Mouse (Mus musculus): ENCODE measurements around the gene Gpx6.
A peak's percentile ranks its signal among the peaks of the same experiment; 100 is the strongest.

The Gpx6 gene

DNA sequence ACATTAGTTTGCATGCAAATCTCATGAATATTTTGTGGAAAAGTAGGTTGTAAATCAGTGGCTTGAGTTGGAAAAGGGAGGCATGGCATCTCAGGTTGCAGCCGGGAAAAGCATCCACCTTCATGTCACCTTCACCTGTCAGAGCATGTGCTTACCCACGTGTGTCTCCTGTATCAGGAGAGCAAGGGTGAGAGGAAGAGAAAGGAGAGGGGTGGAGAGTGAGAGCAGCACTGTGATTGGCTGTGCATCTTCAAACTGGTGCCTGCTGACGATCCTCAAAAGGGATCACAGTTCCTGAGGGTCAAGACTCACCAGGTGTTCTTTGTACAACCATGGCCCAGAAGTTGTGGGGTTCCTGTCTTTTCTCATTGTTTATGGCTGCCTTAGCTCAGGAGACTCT lies at the start of gene Gpx6:
Gene Gpx6, plus strand, starts transcription at position 200 of the 400 bp plus-strand sequence.
- DNase-seq (ENCODE audit: low read depth, low spot score), result peak; percentile 18

DNA sequence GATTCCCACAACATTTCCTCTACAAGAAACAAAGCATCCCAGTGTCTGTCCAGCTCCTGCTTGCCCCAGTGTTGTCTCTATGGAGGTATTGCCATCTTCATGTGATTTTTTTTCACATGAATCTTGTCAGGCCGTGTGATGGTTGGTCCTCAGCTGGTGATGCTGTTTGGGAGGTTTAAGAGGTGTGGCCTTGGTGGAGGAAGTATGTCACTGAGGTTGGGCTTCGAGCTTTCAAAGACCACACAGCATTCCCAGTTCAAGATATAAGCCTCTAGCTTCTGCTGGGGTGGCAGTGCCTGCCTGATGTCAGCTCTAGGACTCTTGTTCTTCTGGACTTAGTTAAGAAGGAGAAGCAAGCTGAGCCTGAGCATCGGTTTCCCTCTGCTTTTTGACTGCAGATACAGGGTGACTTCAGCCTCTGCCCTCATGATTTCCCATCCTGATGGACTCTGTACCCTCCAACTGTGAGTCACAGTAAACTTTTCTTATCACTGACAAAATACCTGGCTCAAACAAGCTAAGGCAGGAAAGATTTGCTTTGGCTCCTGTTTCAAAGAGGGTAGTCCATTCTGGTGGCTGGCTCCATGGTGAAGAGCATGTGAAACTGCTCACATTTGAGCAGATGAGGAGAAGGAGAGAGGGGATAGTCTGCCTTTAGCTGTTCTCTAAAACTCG lies 49.0 kb upstream of the Gpx6 start:
- no peak for DNase-seq (ENCODE audit: low read depth, low spot score)

DNA sequence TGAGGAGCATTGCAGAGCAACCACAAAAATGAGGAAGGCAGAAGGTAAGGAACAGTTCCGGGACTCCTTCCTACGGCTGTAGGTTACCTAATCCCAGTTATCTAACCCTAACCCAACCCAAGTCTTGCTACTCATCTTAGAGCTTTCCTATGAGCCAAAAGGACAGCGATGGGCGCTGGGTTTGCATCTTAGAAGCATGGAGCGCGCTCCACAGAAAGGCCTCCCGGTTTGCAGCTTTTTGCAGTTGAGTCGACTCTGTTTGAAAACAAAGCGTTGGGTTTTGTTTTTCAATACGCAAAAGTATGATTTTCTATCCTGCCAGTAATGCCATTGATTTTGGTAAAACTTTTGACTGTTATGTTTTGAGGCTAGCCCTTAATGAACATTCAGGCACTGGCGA lies 48.0 kb upstream of the Gpx6 start:
- peak; percentile 51 for DNase-seq (ENCODE audit: low read depth, low spot score)

DNA sequence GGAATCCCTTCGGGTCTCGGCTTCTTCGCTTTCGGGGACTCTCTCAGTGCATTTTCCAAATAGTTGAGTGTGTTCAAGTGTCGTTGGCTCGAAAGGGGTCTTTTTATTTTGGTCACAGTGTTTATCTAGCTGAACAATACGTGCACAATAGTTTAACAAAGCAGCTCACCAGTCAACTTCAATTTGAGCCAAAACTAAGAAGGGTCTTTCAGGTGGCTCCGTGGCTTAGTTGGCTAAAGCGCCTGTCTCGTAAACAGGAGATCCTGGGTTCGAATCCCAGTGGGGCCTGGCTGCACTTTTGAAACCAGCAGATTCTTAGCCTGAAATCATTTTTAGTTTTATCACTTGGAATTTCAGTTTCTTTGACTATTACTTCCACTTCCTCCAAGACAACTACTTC lies 47.6 kb upstream of the Gpx6 start:
- DNase-seq (ENCODE audit: low read depth, low spot score), result peak; percentile 89

DNA sequence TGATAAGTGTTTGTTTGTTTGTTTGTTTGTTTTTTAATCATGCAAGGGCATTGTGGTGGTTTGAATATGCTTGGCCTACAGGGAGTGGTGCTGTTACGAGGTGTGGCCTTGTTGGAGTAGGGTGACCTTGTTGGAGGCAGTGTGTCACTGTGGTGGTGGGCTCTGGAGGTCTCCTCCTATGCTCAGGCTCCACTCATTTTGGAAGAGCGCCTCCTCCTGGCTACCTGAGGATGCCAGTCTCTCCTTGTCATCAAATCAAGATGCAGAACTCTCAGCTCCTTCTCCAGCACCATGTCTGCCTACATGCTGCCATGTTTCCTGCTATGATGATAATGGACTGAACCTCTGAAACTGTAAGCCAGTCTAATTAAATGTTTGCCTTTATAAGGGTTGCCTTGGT lies 46.2 kb upstream of the Gpx6 start:
- peak; percentile 88 for DNase-seq (ENCODE audit: low read depth, low spot score)

DNA sequence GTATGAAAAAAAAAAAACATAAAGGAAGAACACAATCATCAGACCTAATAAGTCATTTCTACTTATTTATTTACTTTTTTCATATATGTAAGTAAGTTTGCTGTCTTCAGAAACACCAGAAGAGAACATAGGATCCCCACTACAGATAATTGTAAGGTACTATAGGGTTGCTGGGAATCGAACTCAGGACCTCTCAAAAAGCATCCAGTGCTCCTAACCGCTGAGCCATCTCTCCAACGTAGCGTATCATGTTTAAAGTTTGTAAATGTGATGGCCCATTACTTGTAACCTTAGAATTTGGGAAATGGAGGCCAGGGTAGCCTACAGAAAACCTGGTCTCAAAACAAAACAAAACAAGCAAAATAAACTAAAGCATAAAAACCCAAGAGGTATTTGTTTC lies 44.4 kb upstream of the Gpx6 start:
- peak; percentile 86 for DNase-seq (ENCODE audit: low read depth, low spot score)

DNA sequence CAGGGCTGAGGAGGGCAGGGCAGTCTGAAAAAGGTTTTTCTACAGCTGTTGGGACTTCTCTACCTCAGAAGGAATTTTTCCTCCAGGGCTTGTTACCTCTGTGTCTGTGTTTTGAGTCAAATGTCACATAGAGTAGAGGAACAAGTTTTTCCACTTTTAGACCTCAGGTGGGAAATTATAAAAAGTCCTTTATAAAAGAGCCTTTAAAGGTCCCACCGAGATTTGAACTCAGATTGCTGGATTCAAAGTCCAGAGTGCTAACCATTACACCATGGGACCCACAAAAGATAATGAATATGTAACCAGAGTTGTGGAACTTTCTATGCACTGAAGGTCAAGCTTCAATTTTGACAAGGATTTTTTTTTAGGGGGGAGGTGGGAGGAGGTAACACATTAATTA lies 43.7 kb upstream of the Gpx6 start:
- peak; percentile 89 for DNase-seq (ENCODE audit: low read depth, low spot score)

DNA sequence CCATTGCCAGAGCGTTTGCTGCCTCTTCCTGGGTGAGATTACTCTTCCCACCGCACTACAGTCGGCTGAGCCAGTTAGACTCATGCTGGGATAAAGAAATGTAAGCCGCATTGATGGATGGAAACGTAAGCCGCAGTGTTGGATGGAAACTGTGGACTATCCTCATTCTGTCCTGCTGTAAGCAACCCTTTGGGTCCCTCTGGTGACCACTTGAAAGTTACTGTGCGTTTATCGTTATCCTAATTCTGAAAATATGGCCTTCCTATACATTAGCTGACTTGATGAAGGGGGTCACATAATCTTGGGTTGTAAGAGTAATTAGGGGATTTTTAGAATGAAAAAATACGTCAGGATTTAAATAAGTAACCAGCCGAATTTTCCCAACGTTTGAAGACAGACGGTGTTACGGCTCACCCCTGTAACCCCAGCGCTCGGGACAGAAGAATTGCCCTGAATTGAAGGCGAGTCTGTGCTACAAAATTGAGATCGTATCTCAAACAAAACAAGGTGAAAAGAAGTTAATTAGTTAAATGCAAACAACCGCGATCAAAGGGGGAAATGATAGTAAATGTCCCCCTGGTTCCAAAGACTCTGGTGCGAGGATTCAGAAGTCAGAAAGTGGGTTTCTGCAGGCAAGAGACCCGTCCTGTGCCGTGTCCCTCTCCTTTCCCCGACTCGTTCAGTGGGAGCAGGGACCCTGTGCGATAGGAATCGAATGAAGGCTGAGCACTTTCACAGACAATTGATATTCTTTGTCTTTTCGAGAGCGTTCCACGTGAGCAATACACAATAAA lies 36.7 kb upstream of the Gpx6 start:
- peak; percentile 56 for DNase-seq (ENCODE audit: low read depth, low spot score)

DNA sequence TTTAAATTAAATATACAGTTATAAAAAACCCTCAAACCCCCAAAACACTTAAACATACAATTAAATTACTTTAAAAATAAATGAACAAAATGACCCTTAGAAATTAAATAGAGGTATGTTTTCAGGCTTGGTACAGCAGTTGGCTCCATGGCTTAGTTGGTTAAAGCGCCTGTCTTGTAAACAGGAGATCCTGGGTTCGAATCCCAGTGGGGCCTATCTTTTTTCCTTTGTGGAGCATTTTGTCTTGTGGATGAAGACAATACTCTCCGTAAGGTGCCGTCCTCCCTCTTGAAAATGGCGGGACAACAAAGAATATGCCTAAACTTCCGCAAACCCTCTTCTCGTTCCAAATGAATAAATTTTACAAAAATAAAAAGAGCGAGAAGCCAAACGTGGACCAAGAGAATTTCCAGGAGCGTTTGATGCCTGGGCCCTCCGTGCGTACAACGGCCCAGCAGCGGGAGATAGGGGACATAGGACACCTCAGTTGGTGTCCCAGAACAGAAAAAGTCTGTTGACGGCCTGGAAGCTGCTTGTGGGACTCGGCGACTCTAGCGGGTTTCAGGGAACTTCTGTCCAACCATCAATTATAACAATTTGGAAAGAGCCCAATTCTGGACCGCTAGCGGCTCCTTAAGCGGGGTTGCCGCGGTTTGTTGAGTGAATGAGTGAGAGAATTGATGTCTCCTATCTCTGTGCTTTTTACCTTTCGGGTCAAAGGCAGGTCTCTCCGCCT lies 35.9 kb upstream of the Gpx6 start:
- DNase-seq (ENCODE audit: low read depth, low spot score), result peak; percentile 96

DNA sequence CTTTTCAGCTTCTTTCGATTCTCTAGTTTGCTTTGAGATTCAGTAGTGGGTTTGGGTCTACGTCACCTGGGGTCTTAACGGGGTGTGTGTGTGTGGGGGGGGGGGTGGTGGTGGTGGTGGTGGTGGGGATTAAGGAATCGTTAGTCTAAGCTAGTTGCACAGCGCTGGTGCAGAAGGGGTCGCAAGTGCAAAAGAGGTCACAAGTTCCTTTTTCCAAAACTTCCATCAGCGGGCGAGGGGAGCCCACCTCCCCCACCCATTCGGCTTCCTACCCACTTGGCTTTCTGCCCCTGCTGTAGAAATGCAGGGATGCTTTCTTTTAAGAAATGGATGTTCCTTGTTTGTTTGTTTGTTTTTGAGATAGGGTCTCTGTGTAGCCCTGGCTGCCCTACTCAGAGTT lies 35.4 kb upstream of the Gpx6 start:
- no peak for DNase-seq (ENCODE audit: low read depth, low spot score)

DNA sequence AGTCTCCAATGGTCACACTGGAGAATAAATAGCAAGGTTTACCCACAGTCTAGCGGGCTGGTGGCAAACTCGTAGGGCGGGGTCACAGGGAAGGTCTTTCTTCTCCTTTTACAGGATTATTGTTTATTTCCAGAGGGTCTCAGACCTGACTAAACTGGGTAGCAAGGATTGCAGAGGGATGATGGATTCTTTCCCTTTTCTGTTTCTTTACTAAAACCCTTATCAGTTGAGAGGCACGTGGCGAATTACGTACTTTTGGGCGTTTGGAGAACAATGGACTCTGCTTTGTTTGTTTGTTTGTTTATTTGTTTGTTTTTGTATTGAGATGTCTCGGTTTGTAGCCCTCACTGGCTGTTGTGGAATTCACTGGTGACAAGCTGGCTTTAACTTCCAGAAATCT lies 32.8 kb upstream of the Gpx6 start:
- DNase-seq (ENCODE audit: low read depth, low spot score), result peak; percentile 17

DNA sequence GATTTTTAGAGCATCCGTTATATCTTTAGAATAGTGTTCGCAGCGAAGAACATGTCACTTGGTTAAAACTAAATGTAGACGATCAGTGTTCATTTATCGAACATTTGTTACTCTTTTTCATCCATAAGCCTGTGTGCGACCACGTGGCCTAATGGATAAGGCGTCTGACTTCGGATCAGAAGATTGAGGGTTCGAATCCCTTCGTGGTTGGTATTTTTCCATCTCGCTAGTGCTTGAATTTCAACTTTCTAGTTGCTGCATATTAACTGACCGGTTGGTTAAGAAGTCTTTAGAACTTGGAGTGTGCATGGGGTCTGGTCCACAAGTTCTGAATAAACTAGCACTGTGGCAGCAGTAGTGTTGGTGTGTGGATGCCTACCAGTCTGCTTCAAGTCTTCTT lies 32.4 kb upstream of the Gpx6 start:
- peak; percentile 93 for DNase-seq (ENCODE audit: low read depth, low spot score)

DNA sequence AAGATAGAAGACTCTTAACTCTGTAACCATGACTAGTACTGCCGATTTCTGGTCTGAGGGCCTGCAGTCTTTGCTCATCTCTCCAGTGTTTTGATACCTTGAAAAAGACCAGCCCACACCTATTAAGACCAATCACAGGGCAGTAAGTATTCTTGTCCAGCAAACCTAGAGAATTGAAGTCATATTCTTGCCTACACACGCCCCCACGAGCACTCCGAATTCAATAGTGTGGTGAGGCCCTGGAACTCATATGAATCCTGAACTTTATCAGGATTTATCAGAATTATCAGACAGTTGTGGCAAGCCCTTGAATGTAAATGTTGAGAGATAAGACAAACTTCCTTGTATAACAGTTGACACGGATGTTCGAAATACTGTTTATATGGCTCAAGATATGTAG lies 19.3 kb upstream of the Gpx6 start, which contains the start of gene Gpx5:
Gene Gpx5, minus strand, starts transcription at position 101 of the 400 bp plus-strand sequence.
- no peak for DNase-seq (ENCODE audit: low read depth, low spot score)

DNA sequence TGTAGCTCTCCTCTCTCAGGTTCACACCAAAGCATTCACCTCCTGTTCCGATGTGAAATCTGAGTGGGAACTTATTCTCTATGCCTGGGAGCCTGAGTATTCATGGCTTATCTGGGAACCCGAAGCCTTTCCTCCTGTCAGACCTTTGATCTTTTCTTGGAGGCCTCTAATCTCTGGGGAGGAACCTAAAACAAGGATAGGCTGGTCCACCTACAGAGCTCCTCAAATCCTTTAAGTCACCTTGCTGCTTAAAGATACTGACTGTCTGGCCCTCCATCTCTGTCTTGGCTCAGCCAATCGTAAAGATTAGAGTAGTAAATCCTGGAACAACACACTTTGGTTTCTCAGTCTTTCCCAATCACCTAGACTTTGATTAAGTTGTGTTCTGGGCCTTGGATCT lies 13.4 kb upstream of the Gpx6 start:
- DNase-seq (ENCODE audit: low read depth, low spot score), result no peak

DNA sequence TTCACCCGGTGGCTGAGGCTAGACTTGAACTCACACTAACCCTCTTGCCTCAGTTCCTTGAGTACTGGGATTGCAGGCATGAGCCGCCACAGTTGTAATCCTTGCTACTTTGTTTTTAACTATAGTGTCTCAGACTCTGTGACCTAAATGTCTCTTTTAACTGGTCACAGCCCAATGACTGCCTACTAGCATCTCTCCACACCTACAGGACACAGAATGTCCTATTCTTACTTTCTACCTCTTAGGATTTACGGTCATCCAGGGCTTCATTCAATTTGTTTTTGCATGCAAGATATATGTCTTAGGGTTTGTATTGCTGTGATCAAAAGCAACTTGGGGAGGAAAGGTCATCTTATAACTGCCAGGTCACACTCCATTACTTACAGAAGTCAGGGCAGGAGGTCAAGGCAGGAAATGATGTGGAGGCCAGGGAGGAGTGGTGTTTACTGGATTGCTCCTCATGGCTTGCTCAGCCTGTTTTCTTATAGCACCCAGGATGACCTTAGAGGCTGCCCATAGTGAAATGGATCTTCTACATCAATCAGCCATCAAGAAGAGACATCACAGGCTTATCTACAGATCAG lies 7.3 kb upstream of the Gpx6 start:
- no peak for DNase-seq (ENCODE audit: low read depth, low spot score)

DNA sequence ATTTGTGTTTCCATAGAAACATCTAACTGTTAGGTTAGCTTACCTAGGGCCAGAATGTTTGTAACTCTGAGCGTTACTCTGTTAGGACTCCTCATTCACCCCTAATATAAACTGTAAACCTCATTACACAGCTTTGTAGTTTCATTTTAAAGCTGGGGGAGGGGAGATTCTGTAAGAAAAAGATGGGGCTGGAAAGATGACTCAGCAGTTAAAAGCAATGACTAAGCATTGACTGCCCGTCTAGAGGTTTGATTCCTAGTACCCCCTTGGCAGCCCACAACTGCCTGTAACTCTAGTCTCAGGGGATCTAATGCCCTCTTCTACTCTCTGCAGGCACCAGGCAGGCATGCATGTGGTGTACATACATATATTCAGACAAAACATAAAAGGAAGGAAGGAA lies 2.1 kb upstream of the Gpx6 start:
- peak; percentile 55 for DNase-seq (ENCODE audit: low read depth, low spot score)

DNA sequence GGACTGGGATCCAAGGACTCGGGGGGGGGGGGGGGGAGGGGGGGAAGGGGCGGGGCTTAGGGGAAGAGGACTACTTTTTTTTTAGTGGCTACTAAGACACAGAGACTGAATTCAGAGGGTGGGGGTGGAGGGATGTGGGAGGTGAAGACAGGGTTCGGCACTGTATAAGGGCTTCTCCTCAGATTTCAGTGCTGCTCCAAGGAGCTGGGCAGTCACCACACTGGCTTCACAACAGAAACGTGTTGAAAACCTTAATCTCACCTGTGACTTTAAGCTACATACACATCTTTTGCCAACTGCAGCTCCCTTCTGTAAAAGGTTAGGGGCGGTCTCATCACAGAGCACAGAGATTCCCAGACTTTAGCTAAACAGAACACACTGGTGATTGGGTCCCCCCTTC lies 929 bp downstream of the Gpx6 start:
- DNase-seq (ENCODE audit: low read depth, low spot score), result no peak

DNA sequence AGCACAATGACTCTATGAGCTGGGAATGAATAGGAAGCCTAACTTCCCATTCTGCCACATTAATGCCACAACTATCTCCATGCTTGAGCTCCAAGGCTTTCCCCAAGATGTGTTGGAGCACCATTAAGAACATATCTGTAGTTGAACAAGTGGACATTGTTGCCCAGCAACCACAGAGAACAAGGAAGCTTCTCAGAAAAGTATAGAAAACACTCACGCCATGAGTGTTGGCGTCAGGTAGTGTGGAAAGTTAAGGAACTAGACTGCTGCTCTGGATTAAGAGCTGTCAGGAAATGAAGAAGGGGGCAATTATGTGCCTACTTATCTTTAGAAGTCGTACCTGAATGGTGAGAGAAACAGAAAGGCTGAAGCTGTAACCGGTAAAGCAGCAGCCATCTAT lies 2.0 kb downstream of the Gpx6 start:
- no peak for DNase-seq (ENCODE audit: low read depth, low spot score)

DNA sequence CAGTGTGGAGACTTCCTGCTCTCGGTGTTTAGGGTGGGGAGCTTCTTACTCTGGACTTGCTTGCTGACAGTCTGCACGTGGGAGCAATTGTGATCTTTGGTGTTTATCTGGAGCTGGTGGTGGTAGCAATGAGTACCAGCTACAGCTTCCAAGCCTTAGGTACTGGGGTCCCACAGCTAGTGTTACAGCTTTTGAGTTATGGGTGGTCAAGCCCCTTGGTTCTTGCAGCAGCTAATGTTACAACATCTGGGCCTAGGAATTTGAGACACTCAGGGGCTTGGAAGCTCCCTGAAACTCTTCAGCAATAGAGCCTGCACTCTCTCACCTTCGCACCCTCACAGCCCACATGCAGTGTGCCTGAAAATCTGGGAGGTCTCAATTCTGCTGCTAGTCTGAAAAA lies 8.3 kb downstream of the Gpx6 start:
- no peak for DNase-seq (ENCODE audit: low read depth, low spot score)

DNA sequence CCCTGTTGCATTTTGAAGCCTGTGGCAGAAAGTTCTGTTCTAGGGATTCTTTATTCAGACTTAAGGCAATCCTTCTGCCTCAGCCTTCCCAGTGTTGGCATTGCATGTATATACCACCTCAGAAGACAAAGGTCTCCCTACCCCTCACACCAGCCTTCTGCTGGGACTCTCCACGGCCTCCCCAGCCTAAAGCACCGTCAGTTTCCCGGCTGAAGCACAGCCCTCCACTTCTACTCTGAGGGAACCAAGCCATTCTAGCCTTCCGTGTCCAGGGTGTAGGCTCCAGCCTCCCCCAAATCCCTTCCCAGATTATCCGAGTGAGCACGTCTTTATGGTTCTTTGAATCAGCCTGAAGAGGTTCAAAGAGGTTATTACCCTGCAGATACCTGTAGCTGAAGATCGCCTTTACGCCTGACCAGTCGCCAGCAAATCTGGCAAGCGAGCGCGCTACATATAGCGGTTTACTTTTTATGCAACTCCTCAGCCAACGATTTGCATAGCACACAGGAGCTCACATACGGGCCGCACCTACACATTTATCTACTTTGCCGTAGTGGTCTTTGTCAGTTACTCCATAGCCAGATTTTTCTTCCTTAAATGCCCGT lies 10.1 kb downstream of the Gpx6 start:
- DNase-seq (ENCODE audit: low read depth, low spot score), result peak; percentile 36

DNA sequence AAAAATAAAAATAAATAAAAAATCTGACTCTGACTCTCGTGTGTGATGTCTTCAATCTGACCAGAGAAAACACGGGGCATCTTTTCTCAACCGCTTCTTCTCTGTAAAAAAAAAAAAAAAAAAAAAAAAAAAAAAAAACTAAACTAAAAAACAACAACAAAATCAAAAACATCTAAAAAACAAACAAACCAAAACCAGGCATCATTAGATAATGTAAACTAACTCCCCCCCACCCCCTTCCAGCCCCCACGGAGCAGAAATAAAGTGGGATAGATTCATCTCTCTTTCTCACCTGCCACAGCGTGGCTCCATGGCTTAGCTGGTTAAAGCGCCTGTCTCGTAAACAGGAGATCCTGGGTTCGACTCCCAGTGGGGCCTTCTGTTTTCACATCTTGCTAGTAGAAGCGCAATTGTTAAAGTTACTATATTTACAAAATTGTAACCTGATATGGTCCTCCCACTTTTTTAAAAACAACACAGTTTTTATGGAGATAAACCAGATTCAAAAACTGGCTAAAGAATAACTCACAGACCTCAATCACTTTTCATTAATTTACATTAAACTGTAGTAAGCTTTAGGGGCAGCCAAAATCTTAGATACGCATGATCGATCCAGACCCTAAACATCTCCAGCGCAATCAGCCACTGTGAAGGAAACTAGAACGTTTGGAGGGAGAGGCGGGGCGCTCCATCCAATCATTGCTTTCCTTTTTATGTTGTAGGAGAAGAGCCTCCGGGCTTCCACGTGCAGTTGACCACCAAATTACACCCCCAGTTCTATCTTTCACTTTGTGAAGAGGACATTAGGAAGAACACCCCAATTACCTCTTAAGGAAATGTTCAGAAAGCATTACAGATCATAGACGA lies 10.8 kb downstream of the Gpx6 start:
- DNase-seq (ENCODE audit: low read depth, low spot score), result peak; percentile 81

Measured in R1 (cell line).